Mouse (Mus musculus): ENCODE measurements around the gene Exosc1.

DNA sequence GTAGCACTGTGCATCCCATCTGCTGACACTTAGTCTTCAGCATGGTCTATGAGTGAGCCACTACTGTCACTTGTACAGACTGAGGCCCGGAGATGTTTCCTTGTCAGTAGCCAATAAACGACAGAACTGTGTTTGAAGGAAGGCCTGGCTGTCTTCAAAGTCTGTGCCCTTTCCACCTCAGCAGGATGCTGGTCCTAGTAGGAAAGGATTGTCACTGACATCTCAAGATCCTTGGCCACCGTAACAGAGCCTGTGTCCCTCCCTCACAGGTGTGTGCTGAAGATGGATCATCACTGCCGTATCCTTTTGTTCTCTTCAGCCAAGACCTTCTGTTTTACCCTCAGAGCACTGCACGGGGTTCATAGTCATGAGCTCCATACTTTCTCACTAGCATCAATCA is 5.3 kb upstream of the Exosc1 start:
- TF ChIP-seq CTCF (IDR thresholded peaks at IDR 0.05; ENCODE audit: low read depth): no peak
- no peak for TF ChIP-seq EP300 (IDR thresholded peaks at IDR 0.05; ENCODE audit: low read depth)

Data from liver, postnatal 0 days (tissue).